Mouse (Mus musculus) forebrain, embryonic 11.5 days (tissue): ENCODE measurements around the gene Herc1. TPM values are rescaled to one million over a fixed set of nuclear protein-coding genes. Genes with fewer than 3 reads are reported as not detected.

Experiments used
- ATAC-seq: fragments of 200-750 bp; cut with Nextera tagmentation; replicated peaks from 2 replicates; pipeline ENCODE4 v1.8.0; 2017; ENCODE audit warnings: moderate TSS enrichment; ENCODE audit not compliant: low FRiP score
- DNase-seq: peaks from one replicate; pipeline ENCODE4 v3.0.0-alpha.2; 2017; ENCODE audit warnings: low spot score
- H3K27ac ChIP-seq: fragments of 300-500 bp; sonication (generic); 2 replicates; pipeline ENCODE4 v1.5.1; 2014; ENCODE audit warnings: low read depth, low read length
- H3K27me3 ChIP-seq: fragments of 300-500 bp; sonication (generic); 2 replicates; pipeline ENCODE4 v1.6.1; 2014; ENCODE audit warnings: mild to moderate bottlenecking, low read length, mixed read lengths; ENCODE audit not compliant: control insufficient read depth, insufficient read depth
- H3K36me3 ChIP-seq: fragments of 300-500 bp; sonication (generic); 2 replicates; pipeline ENCODE4 v1.6.1; 2014; ENCODE audit warnings: mild to moderate bottlenecking, low read length, moderate library complexity, mixed read lengths; ENCODE audit not compliant: control insufficient read depth, insufficient read depth
- H3K4me1 ChIP-seq: fragments of 300-500 bp; sonication (generic); replicated peaks from 2 replicates; pipeline ENCODE4 v1.6.1; 2014; ENCODE audit warnings: low read length, mixed read lengths; ENCODE audit not compliant: control insufficient read depth, insufficient read depth
- H3K4me2 ChIP-seq: fragments of 300-500 bp; sonication (generic); 2 replicates; pipeline ENCODE4 v1.6.1; 2014; ENCODE audit warnings: low read depth, mild to moderate bottlenecking, low read length, moderate library complexity, mixed read lengths; ENCODE audit not compliant: severe bottlenecking
- H3K4me3 ChIP-seq: fragments of 300-500 bp; sonication (generic); 2 replicates; pipeline ENCODE4 v1.5.1; 2014; ENCODE audit warnings: low read depth, low read length
- H3K9ac ChIP-seq: fragments of 300-500 bp; sonication (generic); 2 replicates; pipeline ENCODE4 v1.6.1; 2014; ENCODE audit warnings: low read length
- H3K9me3 ChIP-seq: fragments of 300-500 bp; sonication (generic); 2 replicates; pipeline ENCODE4 v1.6.1; 2016; ENCODE audit warnings: low read length, mixed read lengths; ENCODE audit not compliant: control insufficient read depth
- WGBS: fragments of 180-500 bp; shearing (Covaris S2); extraction: QIAGEN DNeasy Blood & Tissue Kit; methylation state at CpG from one replicate; pipeline ENCODE4 v1.1.7; 2014; 5-methylcytosine and 5-hydroxymethylcytosine counted together
- polyA plus RNA-seq: library from polyadenylated mRNA; unstranded; fragments of >200 nt; fragmentation: Nextera tagmentation; extraction: Ambion mirVana; gene quantifications from 2 replicates; pipeline ENCODE4 v1.2.1, GENCODE M21; 2014

Herc1 gene
- polyA plus RNA-seq, 1 experiment from 2014 or later, result 44.0 TPM

GRCm38 (mm10) chr9:66322010-66322931 lies 28.0 kb upstream of the Herc1 start:
- 90% methylated on average over 7 of the region's 7 CpGs for WGBS
- Histone ChIP-seq H3K4me2 (no peak overlapping the region), H3K4me1 (no peaks in the 10 kb centered on the region), H3K9me3 (no peaks in the 10 kb centered on the region), H3K9ac (no peak overlapping the region), H3K4me3 (no peak overlapping the region), H3K27ac (no peak overlapping the region), H3K36me3 (no peaks in the 10 kb centered on the region), H3K27me3 (no peaks in the 10 kb centered on the region)
- no peak for ATAC-seq
- DNase-seq, result no peak

GRCm38 (mm10) chr9:66326879-66327278 lies 23.4 kb upstream of the Herc1 start:
- no peak for DNase-seq
- 85% methylated on average over 2 of the region's 2 CpGs for WGBS
- no peak overlapping the region for H3K27ac ChIP-seq
- no peaks in the 10 kb centered on the region for H3K27me3 ChIP-seq
- H3K9ac ChIP-seq, result no peak overlapping the region
- no peaks in the 10 kb centered on the region for H3K36me3 ChIP-seq
- H3K4me1 ChIP-seq, result no peaks in the 10 kb centered on the region
- no peaks in the 10 kb centered on the region for H3K9me3 ChIP-seq
- H3K4me2 ChIP-seq, result no peak overlapping the region
- no peak for ATAC-seq
- no peak overlapping the region for H3K4me3 ChIP-seq

- Histone ChIP-seq H3K36me3 (no peaks in the 10 kb centered on the region), H3K4me2 (no peak overlapping the region), H3K4me1 (no peaks in the 10 kb centered on the region), H3K27ac (no peak overlapping the region), H3K4me3 (no peak overlapping the region), H3K9me3 (no peaks in the 10 kb centered on the region), H3K27me3 (no peaks in the 10 kb centered on the region), H3K9ac (no peak overlapping the region)
- no peak for DNase-seq
- WGBS, result 51% methylated on average over 6 of the region's 6 CpGs
- no peak for ATAC-seq
Measured at GRCm38 (mm10) chr9:66329474-66329873, 20.8 kb upstream of the Herc1 start.

GRCm38 (mm10) chr9:66330437-66330836 lies 19.8 kb upstream of the Herc1 start:
- 87% methylated on average over 3 of the region's 3 CpGs for WGBS
- H3K4me1 ChIP-seq, result no peaks in the 10 kb centered on the region
- DNase-seq, result no peak
- no peak for ATAC-seq
- no peak overlapping the region for H3K27ac ChIP-seq
- no peaks in the 10 kb centered on the region for H3K36me3 ChIP-seq
- no peaks in the 10 kb centered on the region for H3K27me3 ChIP-seq
- H3K4me2 ChIP-seq, result no peak overlapping the region
- H3K4me3 ChIP-seq, result no peak overlapping the region
- H3K9me3 ChIP-seq, result no peaks in the 10 kb centered on the region
- H3K9ac ChIP-seq, result no peak overlapping the region

- Histone ChIP-seq H3K27me3 (no peaks in the 10 kb centered on the region), H3K27ac (no peak overlapping the region), H3K4me1 (no peaks in the 10 kb centered on the region), H3K4me2 (no peak overlapping the region), H3K4me3 (no peak overlapping the region), H3K9me3 (no peaks in the 10 kb centered on the region), H3K36me3 (no peaks in the 10 kb centered on the region), H3K9ac (no peak overlapping the region)
- DNase-seq, result no peak
- 92% methylated on average over 2 of the region's 2 CpGs for WGBS
- ATAC-seq, result no peak
Measured at GRCm38 (mm10) chr9:66331548-66331947, 18.7 kb upstream of the Herc1 start.

GRCm38 (mm10) chr9:66332393-66332792 lies 17.9 kb upstream of the Herc1 start:
- no peak overlapping the region for H3K9ac ChIP-seq
- DNase-seq (no peak), ATAC-seq (no peak)
- H3K9me3 ChIP-seq, result no peaks in the 10 kb centered on the region
- no peak overlapping the region for H3K4me2 ChIP-seq
- no peak overlapping the region for H3K27ac ChIP-seq
- H3K4me3 ChIP-seq, result no peak overlapping the region
- no peaks in the 10 kb centered on the region for H3K4me1 ChIP-seq
- no peaks in the 10 kb centered on the region for H3K36me3 ChIP-seq
- no peaks in the 10 kb centered on the region for H3K27me3 ChIP-seq
- 74% methylated on average over 2 of the region's 2 CpGs for WGBS

- Histone ChIP-seq H3K4me3 (no peak overlapping the region), H3K27ac (no peak overlapping the region), H3K9me3 (no peaks in the 10 kb centered on the region), H3K4me1 (no peaks in the 10 kb centered on the region), H3K4me2 (no peak overlapping the region), H3K9ac (no peak overlapping the region), H3K36me3 (no peaks in the 10 kb centered on the region), H3K27me3 (no peaks in the 10 kb centered on the region)
- ATAC-seq (no peak), DNase-seq (no peak)
Measured at GRCm38 (mm10) chr9:66337280-66337679, 13.0 kb upstream of the Herc1 start.

GRCm38 (mm10) chr9:66338005-66338782 lies 12.1 kb upstream of the Herc1 start:
- H3K9ac ChIP-seq, result no peak overlapping the region
- no peaks in the 10 kb centered on the region for H3K9me3 ChIP-seq
- no peak overlapping the region for H3K4me3 ChIP-seq
- H3K36me3 ChIP-seq, result no peaks in the 10 kb centered on the region
- no peaks in the 10 kb centered on the region for H3K4me1 ChIP-seq
- H3K27me3 ChIP-seq, result no peaks in the 10 kb centered on the region
- 64% methylated on average over 3 of the region's 3 CpGs for WGBS
- H3K4me2 ChIP-seq, result no peak overlapping the region
- DNase-seq (no peak), ATAC-seq (no peak)
- no peak overlapping the region for H3K27ac ChIP-seq
